Mouse (Mus musculus) left cerebral cortex, postnatal 36 days (tissue): ENCODE data around the gene Nudt4. TPM values are rescaled to one million over a fixed set of nuclear protein-coding genes. Genes with fewer than 3 reads are reported as not detected.
A peak's percentile ranks its signal among the peaks of the same experiment; 100 is the strongest.

Source experiments
- DNase-seq, 2 experiments: peaks; one replicate each; pipeline ENCODE4 v3.0.0; 2021 to 2022; ENCODE audit warnings: low spot score in 2 of 2, mixed read lengths in 1 of 2
- intact Hi-C: fragments of 180-260 bp; cut with DNase I; formaldehyde crosslinking; loops from one replicate; pipeline ENCODE4 v1.15.1; 2025
- total RNA-seq, 2 experiments: library from RNA; stranded (reverse); gene quantifications; 2 replicates each; pipeline ENCODE4 v1.2.3; 2021

Nudt4 gene
- total RNA-seq: 100 to 1,000 TPM; 133 to 170 TPM

DNA sequence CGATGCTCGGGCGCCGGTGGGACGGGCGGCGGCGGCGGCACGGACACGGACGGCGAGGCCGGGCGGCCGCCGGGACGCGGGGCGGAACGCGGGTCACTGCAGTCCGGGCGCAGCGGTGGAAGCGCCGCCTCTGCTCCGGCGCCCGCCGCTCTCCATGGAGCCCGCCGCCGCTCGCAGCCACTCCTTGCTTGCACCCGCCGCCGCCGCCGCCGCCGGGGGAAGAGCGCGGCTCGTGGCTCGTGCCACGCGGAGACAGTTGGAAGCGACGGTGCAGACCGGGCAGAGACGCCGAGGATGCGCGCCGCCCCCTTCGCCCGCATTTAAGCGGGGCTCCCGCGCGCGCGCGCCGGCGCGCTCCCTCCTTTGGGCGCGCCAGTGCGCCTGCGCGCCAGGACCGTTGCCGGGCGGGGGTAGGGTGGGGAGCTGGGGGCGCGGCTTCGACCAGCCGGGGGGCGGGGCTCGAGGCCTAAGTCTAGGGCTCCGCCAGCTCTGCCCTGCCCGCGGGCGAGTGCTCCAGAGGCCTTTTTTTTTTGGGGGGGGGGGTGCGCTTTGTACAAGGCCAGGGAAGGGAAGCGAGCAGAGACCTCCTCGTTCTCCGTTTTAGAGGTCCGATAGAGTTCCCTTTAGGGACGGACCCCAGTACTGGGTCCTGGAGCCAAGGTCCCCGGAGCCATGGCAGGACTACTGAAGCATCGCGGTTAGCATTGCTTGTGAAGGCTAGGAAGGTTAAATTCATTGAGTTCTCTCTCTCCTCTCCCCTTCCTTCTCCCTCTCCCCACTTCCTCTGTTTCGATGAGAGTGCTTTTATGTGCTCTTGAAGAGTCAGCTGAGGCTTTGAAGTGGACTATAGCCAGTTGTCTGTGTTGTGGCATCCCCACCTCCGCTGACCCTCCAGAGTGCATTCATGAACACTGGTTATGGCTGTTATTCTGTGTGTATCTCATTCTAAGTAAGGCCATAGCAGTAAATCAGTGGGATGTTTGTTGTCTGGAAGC is at the start of gene Nudt4:
Nudt4 (minus strand) TSS at position 296 of the 995 bp plus-strand sequence.
- peak; percentile 84 to 88 for DNase-seq
- intact Hi-C loops: loop anchor here (5.0 kb wide), 1 partner anchor 53 kb away; no protein-coding TSS in a partner anchor

DNA sequence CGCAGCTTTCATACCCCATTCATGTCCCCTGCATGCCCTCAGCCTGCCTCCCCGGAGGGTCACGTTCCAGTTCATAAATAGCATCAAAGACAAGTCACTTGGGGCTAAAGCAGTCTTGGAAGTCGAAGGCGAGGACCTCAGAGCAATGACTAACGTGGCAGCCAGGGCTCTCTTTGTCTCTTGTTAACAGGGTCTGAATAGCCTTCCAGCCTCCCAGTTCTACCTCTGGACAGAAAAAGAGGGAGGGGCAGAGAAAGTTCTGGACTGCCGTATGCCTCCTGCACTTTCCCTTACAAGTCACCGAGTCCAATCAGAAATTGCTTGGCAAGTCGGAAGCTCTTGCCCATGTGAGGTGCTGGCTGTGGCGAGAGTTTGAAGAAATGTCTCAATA is 47.4 kb upstream of the Nudt4 start:
- intact Hi-C loops: no loop called here
- DNase-seq: peak in 1 of 2 experiments; percentile 18

DNA sequence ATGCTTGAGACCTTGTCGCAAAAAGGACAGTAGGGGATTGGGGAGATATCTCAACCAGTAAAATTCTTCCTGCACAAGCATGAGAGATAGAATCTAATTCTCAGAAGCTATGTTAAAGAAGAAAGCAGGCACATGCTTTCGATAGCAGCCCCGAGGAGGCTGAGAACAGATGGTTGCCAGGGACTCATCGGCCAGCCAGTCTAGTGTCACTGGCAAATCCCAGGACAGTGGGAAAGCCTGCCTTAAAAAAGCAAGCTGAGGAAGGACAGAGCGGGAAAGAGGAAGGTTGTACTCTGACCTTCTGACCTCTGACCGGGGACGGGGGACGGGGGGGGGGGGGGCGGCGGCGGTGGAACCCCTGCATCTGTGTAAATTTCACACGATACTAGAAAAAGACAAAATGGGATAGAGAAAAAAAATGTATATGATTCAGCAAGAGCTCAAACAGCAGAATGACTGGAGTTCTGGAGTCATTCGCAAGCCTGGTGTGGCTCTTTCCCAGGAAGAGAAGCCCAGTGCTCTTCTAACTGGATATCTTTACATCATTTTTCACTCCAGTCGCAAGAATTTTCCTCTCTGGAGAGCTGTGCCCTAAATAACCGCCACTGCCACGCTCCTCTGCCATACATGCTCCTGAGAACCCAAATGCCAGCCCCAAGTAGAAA is 46.9 kb upstream of the Nudt4 start:
- intact Hi-C loops: no loop called here
- DNase-seq: peak; percentile 21 to 25

DNA sequence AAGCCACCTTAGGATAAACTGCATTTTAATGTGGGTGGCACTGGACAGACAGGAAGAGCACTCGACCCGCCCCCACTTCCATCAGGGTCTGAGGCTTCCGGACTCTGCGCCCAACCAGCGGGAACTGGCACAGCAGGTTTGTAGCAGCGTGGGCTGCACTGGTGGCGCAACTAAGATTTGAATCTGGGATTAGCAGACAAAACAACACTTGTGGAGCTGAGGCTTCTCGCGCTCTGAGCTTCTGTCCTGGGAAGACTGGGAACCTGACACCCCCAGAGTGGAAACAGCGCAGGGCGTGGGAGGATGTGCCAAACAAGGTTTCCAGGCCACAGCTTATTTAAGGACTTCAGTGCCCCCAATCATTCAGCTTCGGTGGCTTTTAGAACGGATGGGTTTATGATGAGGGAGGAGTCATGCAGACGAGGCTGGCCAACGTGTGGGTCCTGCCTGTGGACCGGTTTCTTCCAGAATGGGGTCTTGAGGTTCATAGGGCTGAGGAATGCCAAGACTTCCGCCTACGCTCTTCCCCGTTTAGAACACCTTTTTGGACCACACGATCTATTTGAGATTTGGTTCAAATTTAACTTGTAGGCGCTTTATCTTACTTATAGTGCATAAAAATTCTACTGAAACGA is 41.1 kb upstream of the Nudt4 start:
- peak; percentile 19 to 26 for DNase-seq

DNA sequence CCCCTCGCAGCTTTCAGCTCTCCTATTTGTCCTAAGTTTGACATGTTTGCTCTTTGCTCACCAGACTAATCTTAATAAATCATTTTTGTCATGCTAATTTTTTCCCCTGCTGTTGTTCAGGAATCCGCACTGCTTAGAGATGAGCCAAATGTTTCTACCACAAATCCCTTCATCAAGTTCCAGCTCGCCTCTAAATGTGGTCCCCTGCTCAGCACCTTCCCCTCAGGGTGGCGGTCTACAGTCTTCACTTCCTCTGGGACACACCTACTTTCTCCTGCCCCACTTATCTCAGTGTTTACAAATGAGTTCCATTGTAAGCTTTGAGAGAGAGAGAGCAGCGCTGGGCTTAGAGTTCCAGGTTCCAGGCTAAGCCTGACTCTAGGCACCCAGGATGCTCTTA is 36.6 kb upstream of the Nudt4 start:
- no peak for DNase-seq
- intact Hi-C loops: no loop called here

More for the DNA sequence above, 41.1 kb upstream of the Nudt4 start:
- intact Hi-C loops: no loop called here

DNA sequence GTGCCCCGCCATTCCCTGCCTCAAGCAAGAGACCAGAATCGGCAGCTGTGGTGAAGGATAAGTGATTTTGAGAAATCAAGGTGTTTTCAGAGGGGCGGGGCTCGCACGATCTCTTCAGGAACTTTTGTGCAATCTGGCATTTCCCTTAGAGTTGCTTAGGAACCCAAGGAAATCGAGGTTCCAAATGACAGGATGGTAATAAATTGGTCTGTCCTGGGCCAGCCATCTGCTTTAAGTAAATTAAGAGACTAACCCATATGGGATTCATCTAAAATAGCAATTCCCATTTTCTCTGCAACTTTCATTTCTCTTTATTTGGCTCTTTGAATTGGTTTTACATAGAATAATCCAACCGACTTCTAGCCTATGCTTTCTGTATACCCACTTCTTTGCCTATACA is 35.8 kb upstream of the Nudt4 start:
- peak in 1 of 2 experiments; percentile 16 for DNase-seq
- intact Hi-C loops: no loop called here

DNA sequence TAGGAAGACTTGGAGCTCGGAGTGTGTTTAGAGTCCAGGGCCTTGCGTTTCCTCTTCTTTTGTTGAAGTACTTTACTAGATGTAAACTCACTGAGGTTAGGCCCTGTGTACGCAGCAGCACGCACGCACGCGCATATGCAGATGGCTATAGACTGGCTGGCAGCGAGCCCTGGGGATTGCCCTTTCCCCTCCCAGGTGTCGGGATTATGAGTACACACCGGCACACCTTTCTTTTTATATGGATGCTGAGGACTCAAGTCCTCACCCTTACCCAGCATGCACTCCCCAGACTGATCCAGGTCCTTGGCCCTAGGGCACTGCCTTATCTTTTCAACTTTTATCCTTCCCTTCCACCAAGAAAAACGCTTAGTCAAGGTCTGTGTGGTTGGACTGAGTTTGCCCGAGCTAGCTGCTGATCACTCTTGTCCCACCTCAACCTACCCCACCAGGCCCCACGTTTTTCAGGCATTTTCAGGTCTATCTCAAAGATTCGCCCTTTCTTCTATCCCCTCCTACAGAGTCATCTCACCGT is 34.2 kb upstream of the Nudt4 start:
- intact Hi-C loops: no loop called here
- DNase-seq: no peak

DNA sequence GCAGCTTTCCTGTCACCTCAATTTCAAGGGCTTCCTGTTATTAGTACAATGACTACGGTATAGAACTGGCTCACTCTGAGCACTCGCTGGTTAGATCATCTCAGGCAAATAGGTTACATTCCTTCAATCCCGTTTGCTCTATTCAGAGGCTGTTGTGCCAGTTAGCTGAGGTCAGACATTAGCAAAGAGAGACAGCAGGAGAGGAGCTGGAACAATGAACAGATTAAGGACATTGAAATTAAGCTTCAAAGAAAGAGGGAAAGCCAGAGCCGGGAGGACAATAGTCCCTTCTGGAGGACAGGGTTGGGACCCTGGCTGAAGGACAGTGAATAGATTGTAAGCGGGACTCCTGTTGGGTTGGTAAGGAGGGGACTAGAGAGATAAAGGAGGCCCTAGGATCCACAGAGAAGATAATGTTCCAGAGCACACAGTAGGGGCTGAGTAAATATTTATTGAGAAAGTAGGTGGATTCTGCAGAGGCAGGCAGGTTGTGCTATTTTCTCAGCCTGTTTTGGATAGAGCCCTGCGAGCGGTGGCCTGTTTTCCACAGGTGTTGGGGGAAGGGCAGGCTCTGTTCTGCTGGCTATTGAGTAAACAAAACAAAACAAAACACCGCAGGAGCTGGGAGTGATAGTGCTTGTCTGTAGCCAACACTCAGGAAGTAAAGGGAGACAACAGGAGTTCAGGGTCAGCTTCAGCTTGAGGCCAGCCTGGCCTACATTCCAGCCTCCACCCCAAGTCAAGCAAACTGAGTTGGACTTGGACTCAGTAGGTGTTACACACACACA is 32.1 kb upstream of the Nudt4 start:
- DNase-seq: no peak
- intact Hi-C loops: no loop called here

DNA sequence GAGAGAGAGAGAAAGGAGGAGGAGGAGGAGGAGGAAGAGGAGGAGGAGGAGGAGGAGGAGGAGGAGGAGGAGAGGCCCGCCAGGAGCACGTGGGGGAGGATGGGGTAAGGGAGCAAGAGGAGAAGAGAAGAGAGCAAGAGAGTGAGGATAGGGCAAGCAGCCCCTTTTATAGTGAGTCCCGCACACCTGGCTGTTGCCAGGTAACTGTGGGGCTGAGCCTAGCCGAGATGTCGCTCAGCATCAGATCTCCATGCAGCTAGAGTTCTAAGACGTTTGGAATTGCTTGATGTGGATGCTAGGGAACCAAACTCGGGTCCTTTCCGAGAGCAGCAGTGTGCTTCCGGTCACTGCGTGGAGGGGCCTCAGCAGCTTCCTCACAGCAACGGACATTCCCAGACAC is 30.5 kb upstream of the Nudt4 start:
- no peak for DNase-seq
- intact Hi-C loops: no loop called here

DNA sequence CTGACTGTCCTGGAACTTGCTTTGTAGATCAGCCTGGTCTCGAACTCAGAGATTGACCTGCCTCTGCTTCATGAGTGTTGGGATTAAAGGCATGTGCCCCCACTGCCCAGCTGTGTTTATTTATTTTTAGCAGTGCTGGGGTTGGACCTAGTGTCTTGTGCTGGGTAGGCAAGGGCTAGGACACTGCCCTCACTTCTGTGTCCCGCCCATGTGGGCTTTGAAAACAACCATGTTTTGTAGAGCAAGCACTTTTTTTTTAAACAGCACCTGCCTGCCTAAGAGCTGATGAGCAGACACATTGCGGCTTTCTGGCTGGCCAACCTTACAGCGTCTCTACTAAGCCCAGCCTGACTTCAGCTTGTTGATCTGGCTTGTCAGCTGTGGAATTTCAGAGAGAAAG is 27.3 kb upstream of the Nudt4 start:
- intact Hi-C loops: no loop called here
- DNase-seq: no peak

DNA sequence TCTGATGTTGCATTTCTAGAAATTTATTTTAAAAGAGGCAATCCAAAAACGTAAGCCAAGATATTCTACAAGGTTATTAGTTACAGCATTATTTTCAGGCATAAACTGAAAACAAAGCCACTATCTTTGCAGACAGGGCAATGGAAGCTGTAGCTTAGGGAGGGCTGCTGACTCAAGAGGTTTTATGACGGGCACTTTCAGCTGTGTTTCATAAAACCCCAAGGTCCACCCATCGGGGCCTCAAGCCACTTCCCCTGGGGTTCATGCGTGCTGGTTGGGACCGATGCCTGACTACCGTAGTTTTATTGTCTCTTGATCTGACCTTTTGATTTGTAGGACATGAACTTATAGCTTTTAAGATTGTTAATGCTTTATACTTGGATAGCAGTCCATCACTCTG is 26.2 kb upstream of the Nudt4 start:
- no peak for DNase-seq
- intact Hi-C loops: no loop called here

DNA sequence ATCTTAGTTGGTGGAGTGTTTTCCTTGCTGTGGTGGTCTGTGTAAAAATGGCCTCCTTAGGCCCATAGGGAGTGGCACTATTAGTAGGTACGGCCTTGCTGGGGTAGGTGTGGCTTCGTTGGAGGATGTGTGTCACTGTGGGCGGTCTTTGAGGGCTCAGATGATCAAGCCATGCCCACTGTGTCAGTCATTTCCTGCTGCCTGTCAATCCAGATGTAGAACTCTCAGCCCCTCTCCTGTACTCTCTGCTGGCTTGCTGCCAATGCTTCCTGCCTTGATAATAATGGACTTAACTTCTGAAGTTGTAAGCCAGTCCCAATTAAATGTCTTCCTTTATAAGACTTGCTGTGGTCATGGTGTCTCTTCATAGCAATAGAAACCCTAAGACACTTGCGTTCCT is 25.2 kb upstream of the Nudt4 start:
- intact Hi-C loops: no loop called here
- DNase-seq: no peak

DNA sequence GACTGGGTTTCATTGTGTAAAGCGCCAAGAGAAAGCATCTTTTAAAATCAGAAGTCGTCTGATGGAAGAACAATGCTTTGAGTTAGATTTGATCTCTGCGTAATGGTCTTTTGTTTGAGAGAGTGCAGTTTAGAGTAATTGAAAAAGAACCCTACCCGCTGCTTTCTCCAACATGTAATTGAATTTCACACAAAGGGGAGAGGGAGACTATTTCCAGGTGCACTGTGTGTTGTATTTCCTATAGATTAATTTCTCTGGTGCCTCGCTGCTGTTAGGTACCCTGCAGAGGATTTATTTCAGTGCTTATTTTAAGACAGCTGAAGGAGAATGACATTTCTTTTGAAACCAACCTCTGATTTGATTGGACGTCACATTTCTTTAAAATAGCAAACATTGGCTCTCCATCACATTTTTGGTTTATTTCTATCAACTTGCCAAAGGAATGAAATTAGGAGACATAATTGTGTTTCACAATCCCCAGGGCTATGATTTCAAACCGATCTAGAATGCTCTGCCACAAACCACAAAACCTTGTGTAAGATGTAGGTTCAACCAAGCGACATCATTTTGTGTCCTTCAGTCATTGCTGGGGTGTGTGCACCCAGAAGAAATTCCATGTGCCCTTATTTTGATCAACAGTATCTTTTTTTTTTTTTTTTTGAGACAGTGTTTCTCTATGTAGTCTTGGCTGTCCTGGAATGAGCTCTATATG is 23.7 kb upstream of the Nudt4 start:
- DNase-seq: no peak
- intact Hi-C loops: no loop called here

DNA sequence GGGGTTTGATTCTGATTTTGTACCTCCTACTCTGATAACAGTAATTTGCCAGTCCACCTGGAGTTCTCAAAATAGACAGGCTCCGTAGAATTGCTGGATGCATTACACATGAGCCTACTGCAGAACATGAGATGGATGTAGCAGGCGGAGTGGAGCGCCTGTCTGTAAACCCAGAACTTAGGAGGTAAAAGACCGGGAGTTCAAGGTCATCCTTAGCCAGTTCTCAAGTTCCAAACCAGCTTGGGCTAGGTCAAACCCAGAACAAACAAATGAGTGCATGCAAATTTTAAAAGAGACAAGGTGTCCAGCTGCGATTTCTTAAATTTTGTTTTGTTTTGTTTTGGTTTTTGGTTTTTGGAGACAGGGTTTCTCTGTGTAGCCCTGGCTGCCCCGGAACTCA is 21.6 kb upstream of the Nudt4 start:
- intact Hi-C loops: no loop called here
- no peak for DNase-seq

DNA sequence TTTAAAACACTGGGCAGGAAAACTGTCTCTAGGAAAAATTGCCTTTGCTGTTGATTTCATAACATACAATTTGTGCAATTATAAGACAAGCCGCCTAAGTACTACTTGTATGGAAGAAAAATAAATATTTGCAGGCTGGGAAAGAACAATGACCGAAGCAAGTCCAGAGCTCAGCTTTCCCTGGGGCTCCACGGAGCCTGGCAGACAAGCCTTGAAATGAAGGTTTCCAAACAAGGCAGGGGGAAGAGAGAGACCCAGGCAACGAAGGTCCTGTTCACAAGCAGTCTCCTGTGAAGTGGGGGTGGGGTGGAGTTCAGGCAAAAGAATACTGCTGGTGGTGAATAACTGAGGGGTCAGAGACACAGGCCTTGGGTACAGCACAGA is 13.6 kb upstream of the Nudt4 start:
- no peak for DNase-seq
- intact Hi-C loops: no loop called here

DNA sequence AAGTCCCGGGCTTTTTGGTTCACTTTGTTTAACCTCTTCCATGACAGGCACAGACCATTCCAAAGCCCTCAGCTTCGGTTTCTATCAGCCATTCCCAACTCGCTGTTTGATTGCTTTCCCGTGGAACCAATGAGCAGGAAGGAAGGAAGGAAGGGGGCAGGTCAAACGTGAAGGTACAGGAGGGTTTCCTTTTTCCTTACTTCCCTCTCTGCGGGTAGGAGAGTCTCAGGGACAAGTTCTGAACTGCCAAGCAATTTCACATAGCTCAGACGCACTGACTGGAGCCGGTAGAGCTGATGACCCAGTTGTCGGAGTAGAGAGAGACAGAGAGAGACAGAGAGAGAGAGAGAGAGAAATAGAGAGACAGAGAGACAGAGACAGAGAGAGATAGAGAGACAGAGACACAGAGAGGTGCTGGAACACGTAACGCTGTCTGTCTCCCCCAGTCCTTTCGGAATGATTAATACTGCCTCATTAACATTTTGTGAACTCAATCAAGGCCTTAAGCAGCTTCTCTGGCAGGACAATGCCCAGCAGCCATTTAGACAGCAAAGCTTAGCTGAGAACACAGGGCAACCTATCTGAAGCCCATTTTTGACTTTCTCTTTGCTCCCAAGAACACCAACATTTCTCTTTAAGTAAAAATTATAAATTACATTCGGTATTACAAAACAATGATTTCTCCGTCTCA is 13.1 kb upstream of the Nudt4 start:
- DNase-seq: no peak
- intact Hi-C loops: no loop called here

DNA sequence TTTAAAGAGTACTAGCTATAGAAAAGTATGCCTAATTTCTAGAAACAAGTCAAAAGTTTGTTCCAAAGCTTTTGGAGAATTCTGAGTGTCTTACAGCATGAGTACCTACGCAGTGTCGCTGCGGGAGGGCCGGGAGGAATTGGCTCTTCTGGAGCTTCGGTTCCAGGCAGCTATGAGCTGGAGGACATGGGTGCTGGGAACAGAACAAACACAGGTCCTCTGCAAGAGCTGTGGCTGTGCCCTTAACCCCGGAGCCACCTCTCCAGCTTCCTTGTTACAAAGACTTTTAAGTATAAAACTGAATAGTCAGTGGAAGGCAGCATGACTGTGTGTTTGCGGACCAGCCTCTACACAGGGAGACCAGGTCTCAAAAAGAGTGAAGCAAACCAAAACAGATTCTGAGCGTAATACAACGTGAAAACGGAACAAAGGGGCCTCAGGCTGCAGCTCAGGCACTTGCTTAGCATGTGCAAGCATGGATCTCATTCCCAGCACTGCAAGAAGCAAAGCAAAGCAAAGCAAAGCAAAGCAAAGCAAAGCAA is 12.0 kb upstream of the Nudt4 start:
- intact Hi-C loops: no loop called here
- DNase-seq: no peak

DNA sequence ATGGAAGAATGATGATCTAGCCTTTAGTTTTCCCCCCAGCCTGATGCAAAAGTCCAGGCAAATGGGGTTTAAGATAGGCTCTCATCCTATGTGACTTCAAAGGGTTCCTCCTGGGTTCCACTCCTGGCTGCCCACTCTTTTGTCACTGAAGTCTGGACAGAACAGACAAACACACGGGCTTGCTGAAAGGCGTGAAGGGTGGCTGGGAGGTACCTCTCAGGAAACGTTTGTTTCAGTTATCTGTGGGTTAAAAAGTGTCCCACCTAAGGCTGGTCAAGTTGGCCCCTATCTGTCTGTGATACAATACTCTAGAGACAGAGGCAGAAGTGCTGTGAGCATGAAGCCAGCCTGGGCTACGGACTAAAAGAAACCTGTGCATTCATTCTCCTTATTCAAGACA is 11.0 kb upstream of the Nudt4 start:
- intact Hi-C loops: no loop called here
- DNase-seq: no peak
